Mouse (Mus musculus): ENCODE measurements at regions not wholly inside any gene's neighbourhood (a gene's known extent, or its start where the extent isn't known, plus 50 kb on each side); places are given as distances from the start of the nearest gene placed in this dataset.

DNA sequence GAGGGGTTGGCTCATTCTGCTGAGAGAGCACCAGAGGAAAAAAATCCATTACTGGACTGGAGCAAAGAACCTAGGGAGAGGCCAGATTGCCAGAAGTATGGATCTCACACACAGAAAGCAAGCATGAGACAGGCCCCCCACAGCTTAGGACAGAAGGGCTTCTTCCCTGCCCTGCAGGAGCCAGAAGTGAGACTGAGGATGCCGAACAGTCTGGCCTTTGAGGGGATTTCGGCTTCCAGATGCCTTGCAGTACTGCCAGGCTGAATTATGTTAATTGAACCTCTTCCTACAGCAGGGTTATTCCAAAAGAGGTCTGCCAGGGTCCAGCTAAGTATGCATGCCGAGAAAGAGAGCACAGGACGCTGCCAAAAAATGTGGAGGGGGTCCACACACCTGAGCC is 71.4 kb upstream of the Adgrl4 start:
- no peak for TF ChIP-seq POLR2A (IDR thresholded peaks at IDR 0.05; ENCODE audit: borderline replicate concordance, insufficient read depth, low read length)
- no peak for TF ChIP-seq CTCF (IDR thresholded peaks at IDR 0.05; ENCODE audit: borderline replicate concordance, insufficient read depth, low read depth, low read length)

Measured in cerebellum, adult 2 months (tissue).